Mouse (Mus musculus): ENCODE measurements at regions not wholly inside any gene's neighbourhood (a gene's known extent, or its start where the extent isn't known, plus 50 kb on each side); places are given as distances from the start of the nearest gene placed in this dataset.

GRCm38 (mm10) chr16:24175235-24175760 is 186.6 kb upstream of the Bcl6 start:
- TF ChIP-seq EP300 (IDR thresholded peaks at IDR 0.05; ENCODE audit: insufficient read depth, low read depth, low read length) = no peak
- no peak for TF ChIP-seq CTCF (IDR thresholded peaks at IDR 0.05; ENCODE audit: low read depth, low read length)
- no peak for TF ChIP-seq POLR2A (IDR thresholded peaks at IDR 0.05; ENCODE audit: insufficient read depth, low read length)

Measured in ES-Bruce4 (cell line).